In genomic region chr7:128860141-128860540, GRCm38 (mm10) we compare ENCODE assay signal across 8 mouse cellular contexts.
A peak's percentile ranks its signal among the peaks of the same experiment; 100 is the strongest.
DNase-seq lines count a peak whose midpoint lies in the region; ATAC-seq and TF ChIP-seq lines count a peak whose summit lies in the region.
"Had no signal": no experiment of that assay in that cellular context is flagged by ENCODE, and none has a peak within 500 bp of the region (broad histone marks: within the 10 kb centered on the region; RNA-seq: fewer than 3 reads in every experiment).

No protein-coding gene starts in this region.

- H3K4me1 ChIP-seq in G1E (ENCODE audit: insufficient read depth, low read depth, low read length), result no peaks in the 10 kb centered on the region
- H3K4me1 ChIP-seq in heart, embryonic 10.5 days, result no peaks in the 10 kb centered on the region
- H3K4me1 ChIP-seq: lung, embryonic 15.5 days had no signal

- WGBS in heart, embryonic 10.5 days, result 6% methylated on average over 3 of the region's 3 CpGs

- no peaks in the 10 kb centered on the region for H3K36me3 ChIP-seq in G1E (replicated peaks)
- no peaks in the 10 kb centered on the region for H3K36me3 ChIP-seq in heart, embryonic 10.5 days
- H3K36me3 ChIP-seq: lung, embryonic 15.5 days had no signal

- 0 out of 2 replicates have a peak, but pooled peaks have one; percentile 22 for ATAC-seq in G1E (ENCODE audit: extremely low read depth, insufficient number of reproducible peaks, low FRiP score, poor library complexity, severe bottlenecking)

- DNase-seq in G1E (ENCODE audit: low spot score), result peak; percentile 10
- peak; percentile 18 for DNase-seq in adrenal gland, adult 8-10 months
- DNase-seq in embryo, embryonic 9.5 days (ENCODE audit: extremely low spot score), result peak; percentile 63
- peak; percentile 78 for DNase-seq in heart, embryonic 10.5 days (ENCODE audit: low spot score)
- peak; percentile 85 to 89 for DNase-seq in layer of hippocampus, postnatal 10 days (ENCODE audit: low spot score in 2 of 2)
- DNase-seq in lung, postnatal 25 days (ENCODE audit: low spot score), result peak; percentile 27
- peak; percentile 23 for DNase-seq in skeletal muscle tissue, adult 2 months (ENCODE audit: low read depth, low spot score)

- H3K27me3 ChIP-seq in G1E (ENCODE audit: insufficient read depth, low read length), result no peaks in the 10 kb centered on the region
- H3K27me3 ChIP-seq in heart, embryonic 10.5 days (ENCODE audit: insufficient read depth, poor library complexity, severe bottlenecking), result no peaks in the 10 kb centered on the region
- H3K27me3 ChIP-seq: lung, embryonic 15.5 days had no signal

- H3K9me3 ChIP-seq in G1E (replicated peaks), result no peaks in the 10 kb centered on the region
- H3K9me3 ChIP-seq in heart, embryonic 10.5 days, result no peaks in the 10 kb centered on the region
- H3K9me3 ChIP-seq: lung, embryonic 15.5 days had no signal

- no peak overlapping the region for H3K27ac ChIP-seq in heart, embryonic 10.5 days
- H3K27ac ChIP-seq: lung, embryonic 15.5 days had no signal

- peak; percentile 75 for TF ChIP-seq CTCF in G1E (IDR thresholded peaks at IDR 0.05; ENCODE audit: low read depth, low read length)

- no peak overlapping the region for H3K4me3 ChIP-seq in G1E (ENCODE audit: low read depth, low read length)
- H3K4me3 ChIP-seq in heart, embryonic 10.5 days, result no peak overlapping the region
- H3K4me3 ChIP-seq: lung, embryonic 15.5 days had no signal

Comparison
In these comparisons a context has a peak if more than half of its experiments do, and no peak if none do; other contexts are left out.
1. DNase-seq: peak in every context shown above with its lines; median percentile 87 in layer of hippocampus, postnatal 10 days; 78 in heart, embryonic 10.5 days; 63 in embryo, embryonic 9.5 days; 27 in lung, postnatal 25 days; 23 in skeletal muscle tissue, adult 2 months; 18 in adrenal gland, adult 8-10 months; 10 in G1E.